Comparison of ENCODE assay signal across 10 mouse cellular contexts in the genomic region with DNA sequence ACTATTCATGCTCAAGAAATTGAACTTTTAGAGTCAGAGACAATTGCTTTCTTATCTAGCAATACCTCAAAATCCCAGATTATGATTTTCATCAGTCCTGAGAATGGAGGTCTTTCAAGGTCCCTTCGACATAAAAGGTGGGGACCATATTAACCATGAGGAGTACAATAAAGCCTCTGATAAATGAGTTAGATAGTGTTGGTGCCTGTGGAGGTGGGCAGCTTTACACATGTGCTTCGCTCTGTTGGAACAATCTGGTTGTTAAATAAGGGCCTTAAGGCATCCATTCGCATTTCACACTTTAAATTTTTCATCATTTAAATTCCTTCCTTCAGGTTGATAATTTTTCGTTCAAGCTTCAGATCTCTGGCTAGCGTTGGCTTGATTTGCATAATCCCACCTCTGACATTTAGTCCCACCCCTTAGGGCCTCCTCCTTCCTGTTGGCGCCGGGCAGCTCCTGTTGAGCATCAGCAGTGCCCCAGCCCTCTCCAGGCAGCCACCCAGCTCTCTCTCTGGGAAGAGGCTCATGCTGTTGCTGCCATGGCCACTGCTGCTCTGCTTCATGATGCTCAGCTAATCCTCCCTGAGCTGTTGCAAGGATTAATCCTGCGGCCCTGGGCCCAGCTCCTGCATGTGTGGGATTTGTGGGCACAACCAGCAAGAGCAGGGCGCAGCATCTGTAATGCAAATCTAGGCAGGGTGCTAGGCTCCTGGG. TPM values are rescaled to one million over a fixed set of nuclear protein-coding genes. Genes with fewer than 3 reads are reported as not detected.
DNase-seq lines count a peak whose midpoint lies in the region; ATAC-seq lines count a peak whose summit lies in the region.
"Had no signal": no experiment of that assay in that cellular context is flagged by ENCODE, and none has a peak within 500 bp of the region (broad histone marks: within the 10 kb centered on the region; RNA-seq: fewer than 3 reads in every experiment).

No protein-coding gene starts in this region.

- 22% methylated on average over 9 of the region's 9 CpGs for WGBS in kidney, embryonic 15.5 days
- WGBS in hindbrain, embryonic 15.5 days = 22% methylated on average over 9 of the region's 9 CpGs
- WGBS in neural tube, embryonic 11.5 days = 23% methylated on average over 9 of the region's 9 CpGs

- H3K27ac ChIP-seq in kidney, embryonic 15.5 days = no peak overlapping the region
- no peak overlapping the region for H3K27ac ChIP-seq in hindbrain, embryonic 15.5 days (replicated peaks)
- no peak overlapping the region for H3K27ac ChIP-seq in neural tube, embryonic 11.5 days (ENCODE audit: low read depth, low read length)

- H3K27me3 ChIP-seq in kidney, embryonic 15.5 days = no peaks in the 10 kb centered on the region
- H3K27me3 ChIP-seq in hindbrain, embryonic 15.5 days = no peaks in the 10 kb centered on the region
- H3K27me3 ChIP-seq in neural tube, embryonic 11.5 days (ENCODE audit: control insufficient read depth, insufficient read depth, low read length) = no peaks in the 10 kb centered on the region
- H3K27me3 ChIP-seq: megakaryocyte, embryonic 14.5 days had no signal

- no peak overlapping the region for H3K4me3 ChIP-seq in kidney, embryonic 15.5 days (replicated peaks)
- no peak overlapping the region for H3K4me3 ChIP-seq in hindbrain, embryonic 15.5 days
- no peak overlapping the region for H3K4me3 ChIP-seq in neural tube, embryonic 11.5 days (ENCODE audit: low read depth, low read length)
- H3K4me3 ChIP-seq: megakaryocyte, embryonic 14.5 days had no signal

- ATAC-seq in kidney, embryonic 15.5 days (replicated peaks; ENCODE audit: low FRiP score) = peak; percentile 60; the same call in 1 of the 2 replicates
- ATAC-seq in hindbrain, embryonic 15.5 days (ENCODE audit: low FRiP score, low read depth) = peak; percentile 58; the same call in 1 of the 2 replicates
- peak; percentile 60; the same call in 1 of the 2 replicates for ATAC-seq in neural tube, embryonic 11.5 days (ENCODE audit: insufficient read depth, low FRiP score, low TSS enrichment)

- no peak overlapping the region for H3K4me2 ChIP-seq in kidney, embryonic 15.5 days
- H3K4me2 ChIP-seq in hindbrain, embryonic 15.5 days = 0 out of 2 replicates have a peak overlapping the region, but pooled peaks have one; percentile 6
- no peak overlapping the region for H3K4me2 ChIP-seq in neural tube, embryonic 11.5 days (ENCODE audit: low read depth)

- H3K4me1 ChIP-seq in kidney, embryonic 15.5 days = no peaks in the 10 kb centered on the region
- peaks cover 17% of the 10 kb centered on the region; the same call in 1 of the 2 replicates for H3K4me1 ChIP-seq in hindbrain, embryonic 15.5 days (replicated peaks)
- no peaks in the 10 kb centered on the region for H3K4me1 ChIP-seq in neural tube, embryonic 11.5 days (ENCODE audit: control insufficient read depth, insufficient read depth, low read length)
- H3K4me1 ChIP-seq: megakaryocyte, embryonic 14.5 days had no signal

- H3K9me3 ChIP-seq in kidney, embryonic 15.5 days (replicated peaks) = no peaks in the 10 kb centered on the region
- no peaks in the 10 kb centered on the region for H3K9me3 ChIP-seq in hindbrain, embryonic 15.5 days
- no peaks in the 10 kb centered on the region for H3K9me3 ChIP-seq in neural tube, embryonic 11.5 days (ENCODE audit: control insufficient read depth, low read length)
- H3K9me3 ChIP-seq: megakaryocyte, embryonic 14.5 days had no signal

- DNase-seq in kidney, adult 9 months = no peak
- peak; percentile 65 for DNase-seq in embryo, embryonic 11 days
- DNase-seq in neural tube, embryonic 11.5 days (ENCODE audit: low spot score) = no peak
- no peak for DNase-seq in left cerebral cortex, adult 11 months (ENCODE audit: low spot score)
- DNase-seq in spleen, adult 12 weeks (ENCODE audit: low spot score) = no peak
- DNase-seq in urinary bladder, postnatal 14 days (ENCODE audit: low spot score) = no peak
- DNase-seq: gastrocnemius, postnatal 36 days had no signal

- H3K9ac ChIP-seq in kidney, embryonic 15.5 days = no peak overlapping the region
- no peak overlapping the region for H3K9ac ChIP-seq in hindbrain, embryonic 15.5 days
- H3K9ac ChIP-seq in neural tube, embryonic 11.5 days (ENCODE audit: low read length) = no peak overlapping the region

- H3K36me3 ChIP-seq in kidney, embryonic 15.5 days = no peaks in the 10 kb centered on the region
- no peaks in the 10 kb centered on the region for H3K36me3 ChIP-seq in hindbrain, embryonic 15.5 days
- H3K36me3 ChIP-seq in neural tube, embryonic 11.5 days (ENCODE audit: control insufficient read depth, insufficient read depth, low read length) = no peaks in the 10 kb centered on the region

RNA-seq across cellular contexts. Expression of gene Iqsec3, which starts 25.5 kb away (rescaled TPM):
- 0.14 and 0.21 TPM in 2 replicates for polyA plus RNA-seq in kidney, embryonic 15.5 days (2015; fragmentation: Nextera tagmentation; extraction: Ambion mirVana)
- 13.5 and 15.4 TPM in 2 replicates for polyA plus RNA-seq in hindbrain, embryonic 15.5 days (2015; fragmentation: Nextera tagmentation; extraction: Ambion mirVana)
- 2.5 and 2.6 TPM in 2 replicates for polyA plus RNA-seq in neural tube, embryonic 11.5 days (2014; fragmentation: Nextera tagmentation; extraction: Ambion mirVana)
